Mouse (Mus musculus): Measurements from ENCODE around the gene Pced1b. TPM values are rescaled to one million over a fixed set of nuclear protein-coding genes. Genes with fewer than 3 reads are reported as not detected.

The Pced1b gene
- polyA plus RNA-seq, 1 experiment from 2014 or later = 3.0 TPM

DNA sequence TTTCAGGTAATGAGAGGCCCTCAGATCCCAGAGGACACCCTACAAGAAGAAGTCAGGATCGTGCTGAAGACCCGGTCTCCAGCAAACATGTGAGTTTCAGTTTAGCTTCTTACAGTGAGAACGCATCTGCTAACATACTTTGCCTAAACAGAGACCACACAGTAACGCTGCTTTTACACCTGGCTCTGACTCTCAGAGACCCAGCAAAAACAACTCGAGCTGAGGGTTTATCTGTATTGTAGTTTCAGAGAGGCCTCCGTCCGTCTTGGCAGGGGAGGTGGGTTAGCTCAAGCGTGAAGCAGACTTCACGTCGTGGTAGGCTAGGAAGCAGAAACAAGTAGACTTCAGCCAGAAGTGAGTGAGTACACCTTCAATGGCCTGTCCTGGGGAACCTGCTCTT lies 30.4 kb downstream of the Pced1b start:
- Histone ChIP-seq H3K9ac (no peak overlapping the region), H3K36me3 (no peaks in the 10 kb centered on the region), H3K9me3 (no peaks in the 10 kb centered on the region), H3K4me3 (replicated peaks) (no peak overlapping the region), H3K27me3 (replicated peaks) (no peaks in the 10 kb centered on the region), H3K4me1 (peaks cover 7% of the 10 kb centered on the region; the same call in 1 of the 2 replicates), H3K27ac (no peak overlapping the region), H3K4me2 (no peak overlapping the region)
- no peak for ATAC-seq (ENCODE audit: insufficient read depth, low FRiP score, low read depth)
- WGBS = 75% methylated on average over 10 of the region's 10 CpGs

GRCm38 (mm10) chr15:97278340-97278948 lies 31.5 kb downstream of the Pced1b start:
- Histone ChIP-seq H3K9ac (no peak overlapping the region), H3K9me3 (no peaks in the 10 kb centered on the region), H3K4me3 (replicated peaks) (no peak overlapping the region), H3K27ac (no peak overlapping the region), H3K27me3 (replicated peaks) (no peaks in the 10 kb centered on the region), H3K4me1 (peaks cover 4% of the 10 kb centered on the region; the same call in 1 of the 2 replicates), H3K36me3 (no peaks in the 10 kb centered on the region), H3K4me2 (no peak overlapping the region)
- 91% methylated on average over 9 of the region's 9 CpGs for WGBS
- ATAC-seq (ENCODE audit: insufficient read depth, low FRiP score, low read depth) = no peak

DNA sequence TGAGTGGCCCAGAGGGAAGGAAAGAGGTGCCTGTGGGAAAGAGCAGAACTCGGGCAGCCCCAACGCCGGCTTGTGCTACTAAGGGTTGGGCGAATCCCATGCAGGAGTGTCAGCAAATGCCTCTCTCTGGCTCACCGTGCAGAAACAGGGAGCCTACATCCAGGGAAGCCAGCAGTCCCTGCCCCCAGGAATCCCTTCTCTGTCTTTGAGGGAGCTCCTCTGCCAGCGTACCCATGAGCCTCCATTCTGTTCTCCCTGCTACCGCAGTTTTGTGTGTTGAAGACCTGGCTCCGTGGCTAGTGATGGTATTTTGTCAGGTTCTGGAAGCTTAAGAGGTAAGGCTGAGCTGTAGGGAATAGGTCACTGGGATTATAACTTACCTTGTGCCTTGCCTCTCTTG lies 33.2 kb downstream of the Pced1b start:
- Histone ChIP-seq H3K36me3 (no peaks in the 10 kb centered on the region), H3K27ac (no peak overlapping the region), H3K4me1 (peaks cover 4% of the 10 kb centered on the region; the same call in 1 of the 2 replicates), H3K9me3 (no peaks in the 10 kb centered on the region), H3K9ac (no peak overlapping the region), H3K4me2 (no peak overlapping the region), H3K27me3 (replicated peaks) (no peaks in the 10 kb centered on the region), H3K4me3 (replicated peaks) (no peak overlapping the region)
- WGBS = 80% methylated on average over 8 of the region's 8 CpGs
- ATAC-seq (ENCODE audit: insufficient read depth, low FRiP score, low read depth) = no peak

DNA sequence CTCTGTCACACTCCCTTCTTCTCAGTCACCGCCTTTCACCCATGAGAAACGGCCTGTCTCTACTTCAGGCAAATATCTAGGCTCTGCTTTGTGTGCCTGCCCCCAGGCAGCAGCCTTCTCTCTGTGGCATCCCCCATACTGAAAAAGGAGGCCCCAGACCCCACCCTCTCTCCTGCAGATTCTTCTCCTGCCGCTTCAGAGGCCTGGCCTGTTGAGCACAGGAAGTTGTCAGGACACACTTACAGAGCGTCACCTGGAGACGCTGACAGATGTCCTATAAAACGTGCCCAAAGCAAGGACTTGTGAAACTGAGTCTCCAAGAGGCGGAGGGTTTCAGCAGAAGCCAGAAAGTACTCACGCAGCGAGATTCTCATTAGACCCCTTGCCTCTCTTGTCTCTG lies 33.9 kb downstream of the Pced1b start:
- Histone ChIP-seq H3K36me3 (no peaks in the 10 kb centered on the region), H3K27ac (no peak overlapping the region), H3K27me3 (replicated peaks) (no peaks in the 10 kb centered on the region), H3K4me3 (replicated peaks) (no peak overlapping the region), H3K9ac (no peak overlapping the region), H3K4me2 (no peak overlapping the region), H3K9me3 (no peaks in the 10 kb centered on the region), H3K4me1 (peaks cover 4% of the 10 kb centered on the region; the same call in 1 of the 2 replicates)
- WGBS = 55% methylated on average over 9 of the region's 9 CpGs
- no peak for ATAC-seq (ENCODE audit: insufficient read depth, low FRiP score, low read depth)

DNA sequence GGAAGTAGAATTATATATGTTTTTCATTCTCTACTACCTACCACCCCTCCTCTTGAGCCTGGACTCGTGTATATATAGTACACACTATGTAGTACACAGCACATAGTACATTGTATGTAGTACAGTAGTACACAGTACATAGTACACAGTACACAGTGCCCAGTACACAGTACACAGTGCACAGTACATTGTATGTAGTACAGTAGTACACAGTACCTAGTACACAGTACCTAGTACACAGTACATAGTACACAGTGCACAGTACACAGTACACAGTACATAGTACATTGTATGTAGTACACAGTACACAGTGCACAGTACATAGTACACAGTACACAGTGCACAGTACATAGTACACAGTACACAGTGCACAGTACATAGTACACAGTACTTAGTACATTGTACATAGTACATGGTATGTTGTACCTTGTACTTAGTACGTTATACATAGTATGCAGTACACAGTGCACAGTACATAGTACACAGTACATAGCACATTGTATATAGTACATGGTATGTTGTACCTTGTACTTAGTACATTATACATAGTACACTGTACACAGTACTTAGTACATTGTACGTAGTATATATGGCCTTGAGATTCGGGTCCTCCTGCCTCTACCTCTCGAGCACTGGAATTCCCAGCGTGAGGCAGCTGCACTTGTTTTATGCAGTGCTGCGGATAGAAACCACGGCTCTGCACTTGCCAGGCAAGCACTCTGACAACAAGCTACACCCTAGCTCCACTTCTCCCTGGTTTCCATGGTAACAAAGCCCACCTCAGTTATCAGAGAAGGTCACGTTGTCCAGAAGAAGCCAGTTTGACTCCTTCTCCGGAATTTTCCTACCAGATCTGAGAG lies 35.0 kb downstream of the Pced1b start:
- Histone ChIP-seq H3K27ac (no peak overlapping the region), H3K9ac (no peak overlapping the region), H3K4me1 (peaks cover 4% of the 10 kb centered on the region; the same call in 1 of the 2 replicates), H3K4me2 (no peak overlapping the region), H3K9me3 (no peaks in the 10 kb centered on the region), H3K4me3 (replicated peaks) (no peak overlapping the region), H3K36me3 (no peaks in the 10 kb centered on the region), H3K27me3 (replicated peaks) (no peaks in the 10 kb centered on the region)
- ATAC-seq (ENCODE audit: insufficient read depth, low FRiP score, low read depth) = no peak
- 56% methylated on average over 10 of the region's 10 CpGs for WGBS

- no peak overlapping the region for H3K4me3 ChIP-seq (replicated peaks)
- no peak for ATAC-seq (ENCODE audit: insufficient read depth, low FRiP score, low read depth)
- H3K36me3 ChIP-seq = no peaks in the 10 kb centered on the region
- no peaks in the 10 kb centered on the region for H3K9me3 ChIP-seq
- peaks cover 4% of the 10 kb centered on the region; the same call in 1 of the 2 replicates for H3K4me1 ChIP-seq
- H3K27ac ChIP-seq = no peak overlapping the region
- H3K4me2 ChIP-seq = no peak overlapping the region
- H3K27me3 ChIP-seq (replicated peaks) = no peaks in the 10 kb centered on the region
- WGBS = 52% methylated on average over 6 of the region's 6 CpGs
- H3K9ac ChIP-seq = no peak overlapping the region
Measured at GRCm38 (mm10) chr15:97282572-97282881, 35.6 kb downstream of the Pced1b start.

- 69% methylated on average over 5 of the region's 5 CpGs for WGBS
- no peak overlapping the region for H3K9ac ChIP-seq
- no peaks in the 10 kb centered on the region for H3K27me3 ChIP-seq (replicated peaks)
- no peak overlapping the region for H3K4me2 ChIP-seq
- H3K36me3 ChIP-seq = no peaks in the 10 kb centered on the region
- peaks cover 4% of the 10 kb centered on the region; the same call in 1 of the 2 replicates for H3K4me1 ChIP-seq
- no peak for ATAC-seq (ENCODE audit: insufficient read depth, low FRiP score, low read depth)
- H3K9me3 ChIP-seq = no peaks in the 10 kb centered on the region
- H3K27ac ChIP-seq = no peak overlapping the region
- H3K4me3 ChIP-seq (replicated peaks) = no peak overlapping the region
Measured at GRCm38 (mm10) chr15:97284201-97284600, 37.3 kb downstream of the Pced1b start.

GRCm38 (mm10) chr15:97285665-97286212 lies 38.8 kb downstream of the Pced1b start:
- H3K27ac ChIP-seq = no peak overlapping the region
- 85% methylated on average over 10 of the region's 10 CpGs for WGBS
- ATAC-seq (ENCODE audit: insufficient read depth, low FRiP score, low read depth) = no peak
- H3K4me3 ChIP-seq (replicated peaks) = no peak overlapping the region
- no peaks in the 10 kb centered on the region for H3K9me3 ChIP-seq
- no peaks in the 10 kb centered on the region for H3K27me3 ChIP-seq (replicated peaks)
- peaks cover 3% of the 10 kb centered on the region; the same call in 1 of the 2 replicates for H3K4me1 ChIP-seq
- no peaks in the 10 kb centered on the region for H3K36me3 ChIP-seq
- H3K9ac ChIP-seq = no peak overlapping the region
- no peak overlapping the region for H3K4me2 ChIP-seq

GRCm38 (mm10) chr15:97286731-97287130 lies 39.8 kb downstream of the Pced1b start:
- Histone ChIP-seq H3K27me3 (replicated peaks) (no peaks in the 10 kb centered on the region), H3K4me2 (no peak overlapping the region), H3K36me3 (no peaks in the 10 kb centered on the region), H3K9me3 (no peaks in the 10 kb centered on the region), H3K9ac (no peak overlapping the region), H3K4me1 (no peaks in the 10 kb centered on the region), H3K27ac (no peak overlapping the region), H3K4me3 (replicated peaks) (no peak overlapping the region)
- WGBS = 78% methylated on average over 10 of the region's 10 CpGs
- no peak for ATAC-seq (ENCODE audit: insufficient read depth, low FRiP score, low read depth)

- H3K9ac ChIP-seq = no peak overlapping the region
- no peak for ATAC-seq (ENCODE audit: insufficient read depth, low FRiP score, low read depth)
- H3K27me3 ChIP-seq (replicated peaks) = no peaks in the 10 kb centered on the region
- H3K27ac ChIP-seq = no peak overlapping the region
- H3K4me3 ChIP-seq (replicated peaks) = no peak overlapping the region
- WGBS = 84% methylated on average over 5 of the region's 5 CpGs
- H3K4me1 ChIP-seq = no peaks in the 10 kb centered on the region
- no peak overlapping the region for H3K4me2 ChIP-seq
- no peaks in the 10 kb centered on the region for H3K9me3 ChIP-seq
- no peaks in the 10 kb centered on the region for H3K36me3 ChIP-seq
Measured at GRCm38 (mm10) chr15:97287436-97288143, 40.7 kb downstream of the Pced1b start.

GRCm38 (mm10) chr15:97288690-97289089 lies 41.8 kb downstream of the Pced1b start:
- no peaks in the 10 kb centered on the region for H3K36me3 ChIP-seq
- no peak overlapping the region for H3K4me3 ChIP-seq (replicated peaks)
- no peak overlapping the region for H3K27ac ChIP-seq
- WGBS = 69% methylated on average over 13 of the region's 13 CpGs
- no peaks in the 10 kb centered on the region for H3K4me1 ChIP-seq
- no peak overlapping the region for H3K9ac ChIP-seq
- H3K9me3 ChIP-seq = no peaks in the 10 kb centered on the region
- no peak overlapping the region for H3K4me2 ChIP-seq
- H3K27me3 ChIP-seq (replicated peaks) = no peaks in the 10 kb centered on the region
- no peak for ATAC-seq (ENCODE audit: insufficient read depth, low FRiP score, low read depth)

GRCm38 (mm10) chr15:97289176-97289575 lies 42.3 kb downstream of the Pced1b start:
- 71% methylated on average over 4 of the region's 4 CpGs for WGBS
- no peaks in the 10 kb centered on the region for H3K4me1 ChIP-seq
- no peak for ATAC-seq (ENCODE audit: insufficient read depth, low FRiP score, low read depth)
- no peak overlapping the region for H3K4me2 ChIP-seq
- no peaks in the 10 kb centered on the region for H3K9me3 ChIP-seq
- no peak overlapping the region for H3K27ac ChIP-seq
- no peak overlapping the region for H3K9ac ChIP-seq
- H3K36me3 ChIP-seq = no peaks in the 10 kb centered on the region
- no peaks in the 10 kb centered on the region for H3K27me3 ChIP-seq (replicated peaks)
- H3K4me3 ChIP-seq (replicated peaks) = no peak overlapping the region
